Mouse (Mus musculus) kidney, postnatal 36 days (tissue): ENCODE results near the gene Baz2a.
"Not testable (repeated sequence)": the region's sequence is repeated elsewhere in the genome, so short reads cannot be mapped to it uniquely, and the experiment has no call there.

Experiments
- DNase-seq, 2 experiments: peaks; one replicate each; pipeline ENCODE4 v3.0.0; 2021 to 2022; ENCODE audit warnings: mixed read lengths in 2 of 2

Baz2a gene

GRCm38 (mm10) chr10:128091564-128092505 lies at the start of gene Baz2a:
Baz2a (plus strand) TSS chr10:128091577.
- peak; percentile 77 to 84 for DNase-seq

DNA sequence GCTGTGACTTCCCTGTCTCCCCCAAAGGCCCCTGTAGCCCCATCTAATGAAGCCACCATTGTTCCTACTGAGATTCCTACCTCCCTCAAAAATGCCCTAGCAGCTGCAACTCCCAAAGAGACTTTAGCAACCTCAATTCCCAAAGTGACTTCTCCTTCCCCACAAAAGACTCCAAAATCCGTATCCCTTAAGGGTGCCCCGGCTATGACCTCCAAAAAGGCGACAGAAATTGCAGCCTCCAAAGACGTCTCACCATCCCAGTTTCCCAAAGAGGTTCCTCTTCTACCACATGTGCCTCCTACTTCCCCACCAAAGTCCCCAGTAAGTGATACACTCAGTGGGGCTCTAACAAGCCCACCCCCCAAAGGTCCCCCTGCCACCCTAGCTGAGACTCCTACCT lies 49.7 kb upstream of the Baz2a start:
- DNase-seq: no peak

DNA sequence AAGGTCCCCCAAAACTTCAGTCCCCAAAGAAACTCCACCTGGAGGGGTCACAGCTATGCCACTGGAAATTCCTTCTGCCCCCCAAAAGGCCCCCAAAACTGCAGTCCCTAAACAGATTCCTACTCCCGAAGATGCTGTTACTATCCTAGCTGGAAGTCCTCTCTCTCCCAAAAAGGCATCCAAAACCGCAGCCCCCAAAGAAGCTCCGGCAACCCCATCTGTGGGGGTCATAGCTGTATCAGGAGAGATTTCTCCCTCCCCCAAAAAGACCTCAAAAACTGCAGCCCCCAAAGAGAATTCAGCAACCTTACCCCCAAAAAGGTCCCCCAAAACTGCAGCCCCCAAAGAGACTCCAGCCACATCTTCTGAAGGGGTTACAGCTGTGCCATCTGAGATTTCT lies 48.9 kb upstream of the Baz2a start:
- no peak for DNase-seq

DNA sequence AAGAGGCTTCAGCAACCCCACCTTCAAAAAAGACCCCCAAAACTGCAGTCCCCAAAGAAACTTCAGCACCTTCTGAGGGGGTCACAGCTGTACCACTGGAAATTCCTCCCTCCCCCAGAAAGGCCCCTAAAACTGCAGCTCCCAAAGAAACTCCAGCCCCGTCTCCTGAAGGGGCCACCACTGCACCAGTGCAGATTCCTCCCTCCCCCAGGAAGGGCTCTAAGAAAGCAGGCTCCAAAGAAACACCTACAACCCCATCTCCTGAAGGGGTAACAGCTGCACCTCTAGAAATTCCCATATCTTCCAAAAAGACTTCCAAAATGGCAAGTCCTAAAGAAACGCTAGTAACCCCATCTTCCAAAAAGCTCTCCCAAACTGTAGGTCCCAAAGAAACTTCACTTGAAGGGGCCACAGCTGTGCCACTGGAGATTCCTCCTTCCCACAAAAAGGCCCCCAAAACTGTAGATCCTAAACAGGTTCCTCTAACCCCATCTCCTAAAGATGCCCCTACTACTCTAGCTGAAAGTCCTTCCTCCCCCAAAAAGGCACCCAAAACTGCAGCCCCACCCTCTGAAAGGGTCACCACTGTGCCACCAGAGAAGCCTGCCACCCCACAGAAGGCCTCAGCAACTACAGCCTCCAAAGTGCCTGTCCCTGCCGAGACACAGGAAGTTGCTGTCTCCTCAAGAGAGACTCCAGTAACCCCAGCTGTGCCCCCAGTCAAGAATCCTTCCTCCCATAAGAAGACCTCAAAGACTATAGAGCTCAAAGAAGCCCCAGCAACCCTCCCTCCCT lies 48.1 kb upstream of the Baz2a start:
- no peak for DNase-seq

DNA sequence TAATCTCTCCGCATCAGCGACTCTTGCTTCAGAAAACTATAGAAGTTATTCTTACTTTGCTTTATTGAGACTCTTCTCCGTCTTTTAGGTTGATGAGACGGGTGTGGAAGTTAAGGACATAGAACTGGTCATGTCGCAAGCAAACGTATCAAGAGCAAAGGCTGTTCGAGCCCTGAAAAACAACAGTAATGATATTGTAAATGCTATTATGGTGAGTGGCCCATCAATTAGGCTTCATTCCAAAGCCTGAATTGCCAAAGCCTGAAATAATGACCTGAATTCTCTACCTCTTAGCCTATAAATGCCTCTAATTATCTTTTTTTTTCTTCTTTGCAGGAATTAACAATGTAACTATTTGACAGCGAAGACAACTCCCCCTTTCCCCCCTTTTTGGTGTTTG lies 43.2 kb upstream of the Baz2a start:
- no peak for DNase-seq

DNA sequence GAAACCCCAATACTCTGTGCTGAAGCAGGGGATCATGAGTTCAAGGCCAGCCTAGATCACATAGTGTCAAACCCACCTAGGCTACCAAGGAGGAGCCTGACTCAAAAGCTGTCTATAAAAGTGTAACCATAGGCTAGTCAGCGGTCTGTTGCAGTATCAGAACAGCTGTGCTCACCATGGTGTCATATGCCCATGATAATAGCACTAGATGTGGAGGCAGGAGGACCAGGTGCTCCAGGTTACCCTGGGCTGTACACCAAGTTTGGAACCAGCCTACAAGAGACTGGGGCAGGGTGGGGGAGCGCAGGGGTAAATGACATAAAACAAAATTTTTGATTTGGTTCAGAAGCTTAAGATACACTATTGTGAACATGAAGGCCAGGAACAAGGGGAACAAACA lies 41.6 kb upstream of the Baz2a start:
- DNase-seq: no peak

DNA sequence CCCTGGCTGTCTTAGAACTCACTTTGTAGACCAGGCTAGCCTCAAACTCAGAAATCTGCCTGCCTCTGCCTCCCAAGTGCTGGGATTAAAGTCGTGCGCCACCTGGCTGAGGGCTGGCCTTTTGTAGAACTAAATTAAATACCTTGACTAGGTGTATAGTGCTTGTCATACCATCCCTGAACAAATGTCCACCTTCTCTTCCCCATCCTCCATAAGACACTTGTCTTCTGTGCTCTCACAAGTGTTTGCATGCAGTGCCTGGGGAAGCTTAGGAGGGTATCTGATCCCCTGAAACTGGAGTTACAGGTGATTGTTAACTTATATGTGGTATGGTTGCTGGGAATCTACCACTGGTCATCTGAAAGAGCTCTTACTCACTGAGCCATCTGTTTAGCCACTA lies 41.0 kb upstream of the Baz2a start:
- DNase-seq: no peak

DNA sequence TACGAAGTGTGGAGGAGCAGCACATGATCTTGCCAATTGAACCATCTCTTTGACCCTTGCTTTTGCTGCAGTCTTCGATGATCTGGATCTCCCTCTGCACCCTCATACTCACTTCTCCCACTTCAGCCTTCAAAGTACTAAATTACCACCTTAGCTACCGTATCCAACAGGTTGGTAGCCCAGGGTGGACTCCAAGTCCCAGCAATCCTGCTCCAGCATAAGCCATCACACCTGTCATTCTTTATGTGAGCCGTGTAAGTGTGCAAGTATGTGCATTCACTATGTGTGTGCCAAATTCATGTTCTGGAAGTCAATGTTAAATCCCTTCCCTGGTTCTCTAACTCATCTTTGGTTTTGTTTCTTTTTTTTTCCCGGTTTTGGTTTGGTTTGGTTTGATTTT lies 39.8 kb upstream of the Baz2a start:
- no peak for DNase-seq

DNA sequence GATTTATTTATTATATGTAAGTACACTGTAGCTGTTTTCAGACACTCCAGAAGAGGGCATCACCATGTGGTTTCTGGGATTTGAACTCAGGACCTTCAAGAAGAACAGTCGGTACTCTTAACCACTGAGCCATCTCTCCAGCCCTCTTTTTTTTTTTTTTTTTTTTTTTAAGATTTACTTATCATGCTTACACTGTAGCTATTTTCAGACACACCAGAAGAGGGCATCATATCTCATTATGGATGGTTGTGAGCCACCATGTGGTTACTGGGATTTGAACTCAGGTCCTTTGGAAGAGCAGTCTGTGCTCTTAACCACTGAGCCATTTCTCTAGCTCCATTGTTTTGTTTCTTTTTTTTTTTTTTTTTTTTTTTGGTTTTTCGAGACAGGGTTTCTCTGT lies 39.2 kb upstream of the Baz2a start:
- DNase-seq: not testable (repeated sequence)

GRCm38 (mm10) chr10:128053001-128053400 lies 38.4 kb upstream of the Baz2a start:
- no peak for DNase-seq

DNA sequence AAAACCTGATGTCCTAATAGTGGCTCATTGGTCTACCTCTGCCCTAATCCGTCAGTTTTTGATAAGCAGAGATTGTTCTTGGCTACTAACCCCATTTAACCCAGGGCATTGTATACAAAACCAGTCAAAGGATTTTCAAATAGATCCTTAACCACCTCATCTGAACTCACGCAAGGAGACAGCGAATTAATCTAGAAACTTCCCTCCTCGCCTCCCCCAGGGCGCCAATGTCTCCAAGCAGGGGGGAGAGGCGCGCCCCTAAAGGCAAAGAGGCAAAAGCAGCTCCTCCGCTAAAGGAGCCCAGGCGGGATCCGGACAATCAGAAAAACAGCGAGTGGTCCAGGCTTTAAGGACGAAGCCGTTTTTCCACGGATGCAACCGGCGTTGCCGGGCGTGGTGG lies 33.2 kb upstream of the Baz2a start:
- no peak for DNase-seq

GRCm38 (mm10) chr10:128058601-128059151 lies 32.7 kb upstream of the Baz2a start, which contains the start of gene Ptges3:
Ptges3 (plus strand) TSS chr10:128058954.
- DNase-seq: peak; percentile 98 to 99

DNA sequence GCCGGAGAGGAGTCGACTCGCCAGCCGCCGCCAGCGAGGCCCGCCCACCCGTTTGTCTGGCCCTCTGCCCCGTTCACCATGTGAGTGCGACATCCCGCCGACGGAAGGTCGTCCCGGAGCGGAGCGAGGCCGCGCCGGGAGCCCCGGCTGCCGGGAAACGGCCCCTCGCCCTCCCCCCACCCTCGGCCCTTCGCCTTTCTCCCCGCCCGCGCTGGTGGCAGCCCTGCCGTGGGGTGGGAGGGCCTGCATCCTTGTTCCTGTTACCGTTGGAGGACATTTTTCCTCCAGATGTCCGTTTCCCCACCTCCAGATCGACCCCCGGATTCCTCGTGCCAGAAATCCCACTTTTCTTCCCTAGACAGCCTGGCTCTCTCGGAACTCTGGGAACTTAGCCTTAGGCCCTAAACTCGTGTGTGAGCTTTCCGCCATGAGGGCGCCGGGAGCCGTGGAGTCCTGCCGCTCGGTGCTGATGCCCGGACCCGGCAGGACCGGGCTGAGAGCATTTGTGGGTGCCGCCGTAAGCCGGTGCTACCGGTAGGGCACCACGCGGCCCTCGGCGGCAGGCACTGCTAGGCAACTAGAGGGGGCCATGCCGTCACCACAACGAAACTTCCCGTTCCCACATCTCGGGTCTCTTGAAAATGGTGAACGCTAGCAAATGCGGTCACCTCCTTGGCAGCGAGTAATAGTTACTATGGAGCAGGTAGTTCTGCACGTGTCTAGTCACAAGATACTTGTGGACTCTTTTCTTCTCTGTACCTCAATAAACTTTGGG lies 32.0 kb upstream of the Baz2a start:
- DNase-seq: peak; percentile 43 to 67

DNA sequence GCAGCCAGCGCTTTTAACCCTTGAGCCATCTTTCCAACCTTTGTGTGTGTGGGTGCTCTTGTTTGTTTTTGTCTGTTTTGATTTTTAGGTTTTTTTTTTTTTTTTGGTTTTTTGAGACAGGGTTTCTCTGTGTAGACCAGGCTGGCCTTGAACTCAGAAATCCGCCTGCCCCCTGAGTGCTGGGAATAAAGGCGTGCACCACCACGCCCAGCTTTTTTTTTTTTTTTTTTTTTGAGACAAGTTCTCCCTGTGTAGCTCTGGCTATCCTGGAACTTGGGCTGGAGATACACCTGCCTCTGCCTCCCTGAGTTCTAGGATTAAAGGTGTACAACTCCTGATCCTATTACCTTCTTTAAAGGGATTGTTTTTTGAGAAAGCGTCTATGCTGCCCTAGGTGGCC lies 30.3 kb upstream of the Baz2a start:
- DNase-seq: no peak

DNA sequence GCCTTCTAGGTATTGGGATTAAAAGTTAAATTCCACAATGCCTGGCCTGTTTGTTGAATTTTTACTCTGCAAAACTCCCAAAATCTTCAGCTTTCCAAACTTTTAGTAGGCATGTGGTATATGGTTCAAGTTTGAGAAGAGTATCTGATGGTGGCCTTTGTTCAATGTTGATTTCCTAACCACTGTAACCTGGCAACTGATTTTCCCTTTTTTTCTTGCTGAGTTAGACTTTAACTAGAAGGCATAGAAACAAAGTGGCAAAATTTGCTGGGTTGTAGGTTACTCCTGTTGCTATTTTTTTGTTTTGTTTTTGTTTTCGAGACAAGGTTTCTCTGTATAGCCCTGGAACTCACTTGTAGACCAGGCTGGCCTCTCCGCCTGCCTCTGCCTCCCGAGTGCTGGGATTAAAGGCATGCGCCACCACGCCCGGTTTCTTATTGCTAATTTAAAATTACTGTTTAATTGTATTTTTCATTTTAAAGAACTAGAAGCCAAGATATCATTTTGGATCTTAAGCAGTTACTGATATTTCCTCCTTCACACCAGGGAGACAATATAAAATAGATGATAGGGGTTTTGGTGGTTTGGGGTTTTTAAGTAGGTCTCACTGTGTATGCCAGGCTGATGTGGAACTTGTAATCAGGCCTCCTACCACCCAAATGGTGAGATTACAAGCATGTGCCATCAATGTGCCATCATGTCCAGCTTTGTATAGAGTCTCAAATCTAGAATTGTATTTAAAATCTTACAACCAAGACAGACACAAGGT lies 29.0 kb upstream of the Baz2a start:
- DNase-seq: peak in 1 of 2 experiments; percentile 42

DNA sequence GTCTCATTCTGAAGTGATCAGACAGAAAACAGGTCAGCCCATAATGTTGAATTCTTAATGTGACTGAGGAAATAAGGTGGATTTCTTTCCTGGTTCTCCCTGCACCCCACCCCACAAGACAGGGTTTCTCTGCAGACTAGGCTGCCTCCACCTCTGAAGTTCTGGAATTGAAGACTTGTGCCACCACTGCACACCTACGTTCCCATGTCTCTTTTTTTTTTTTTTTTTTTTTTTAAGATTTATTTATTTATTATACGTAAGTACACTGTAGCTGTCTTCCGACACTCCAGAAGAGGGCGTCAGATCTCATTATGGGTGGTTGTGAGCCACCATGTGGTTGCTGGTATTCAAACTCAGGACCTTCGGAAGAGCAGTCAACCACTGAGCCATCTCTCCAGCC lies 25.3 kb upstream of the Baz2a start:
- no peak for DNase-seq

DNA sequence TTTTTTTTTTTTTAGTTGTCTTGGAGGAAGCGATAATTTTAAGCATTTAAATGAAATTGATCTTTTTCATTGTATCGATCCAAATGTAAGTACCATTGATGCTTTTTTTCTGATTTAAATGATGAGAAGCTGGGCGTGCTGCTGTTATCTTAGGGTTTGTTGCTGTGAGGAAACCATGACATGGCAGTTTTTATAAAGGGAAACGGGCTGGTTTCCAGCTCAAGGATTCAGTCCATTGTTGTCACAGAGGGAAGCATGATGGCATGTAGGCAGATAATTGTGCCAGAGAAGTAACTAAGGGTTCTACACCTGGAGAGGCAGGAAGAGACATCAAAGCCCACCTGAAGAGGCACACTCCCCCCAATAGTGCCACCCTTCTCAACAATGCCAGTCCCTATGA lies 22.2 kb upstream of the Baz2a start:
- DNase-seq: no peak

DNA sequence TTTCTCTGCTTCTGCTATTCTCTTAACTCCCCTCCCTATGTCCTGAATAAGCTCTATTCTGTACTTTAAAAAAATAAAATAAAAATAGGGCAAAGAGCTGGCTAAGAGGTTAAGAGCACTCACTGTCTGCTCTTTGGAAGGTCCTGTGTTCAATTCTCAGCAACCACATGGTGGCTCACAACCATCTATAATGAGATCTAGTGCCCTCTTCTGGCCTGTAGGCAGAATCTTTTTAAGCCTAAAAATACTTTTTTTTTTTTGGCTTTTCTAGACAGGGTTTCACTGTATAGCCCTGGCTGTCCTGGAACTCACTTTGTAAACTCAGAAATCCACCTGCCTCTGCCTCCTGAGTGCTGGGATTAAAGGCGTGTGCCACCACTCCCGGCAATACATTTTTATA lies 20.9 kb upstream of the Baz2a start:
- not testable (repeated sequence) for DNase-seq

DNA sequence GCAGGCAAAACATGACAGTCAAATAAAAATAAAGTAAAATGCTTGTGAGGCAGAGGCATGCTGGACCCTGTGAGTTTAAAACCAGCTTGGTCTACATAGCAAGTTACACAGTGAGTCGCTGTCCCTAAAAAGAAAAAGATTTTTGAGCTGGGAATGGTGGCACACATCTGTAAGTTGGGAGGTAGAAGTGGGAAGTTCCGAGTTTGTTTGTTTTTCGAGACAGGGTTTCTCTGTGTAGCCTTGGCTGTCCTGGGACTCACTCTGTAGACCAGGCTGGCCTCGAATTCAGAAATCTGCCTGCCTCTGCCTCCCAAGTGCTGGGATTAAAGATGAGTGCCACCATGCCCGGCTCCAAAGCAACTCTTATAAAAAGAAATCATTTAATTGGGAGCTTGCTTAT lies 13.1 kb upstream of the Baz2a start:
- DNase-seq: not testable (repeated sequence)

GRCm38 (mm10) chr10:128080496-128080895 lies 10.9 kb upstream of the Baz2a start:
- DNase-seq: peak in 1 of 2 experiments; percentile 68

DNA sequence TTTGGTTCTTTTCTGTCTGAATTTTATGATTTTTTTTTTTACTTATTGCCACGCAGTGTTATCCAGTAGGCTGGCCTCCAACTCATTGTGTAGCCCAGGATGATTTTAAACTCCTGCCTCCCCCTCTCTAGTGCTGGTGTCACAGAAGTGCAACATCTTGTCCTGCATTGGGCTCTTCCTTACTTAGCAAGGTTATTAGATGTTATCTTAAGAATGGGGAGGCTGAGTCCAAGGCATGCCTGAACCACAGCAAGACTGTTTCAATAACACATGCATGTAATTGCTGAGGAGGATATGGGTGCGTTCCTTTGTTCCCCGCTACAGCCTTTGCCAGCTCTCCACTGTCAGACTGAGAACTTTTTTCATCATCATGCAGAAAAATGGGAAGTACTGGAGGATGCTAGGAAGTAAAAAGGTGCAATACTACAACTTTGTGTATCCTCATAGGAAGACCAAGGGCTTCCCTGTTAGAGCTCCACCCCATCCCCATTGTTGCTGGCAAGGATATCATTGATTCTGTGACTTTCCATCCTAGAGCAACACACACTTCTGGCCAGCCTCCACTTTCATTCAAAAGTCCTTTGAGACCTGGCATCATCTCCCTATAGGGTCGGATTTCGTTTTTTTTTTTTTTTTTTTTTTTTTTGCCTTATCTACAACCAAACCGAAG lies 9.4 kb upstream of the Baz2a start:
- peak in 1 of 2 experiments; percentile 25 for DNase-seq
